Mouse (Mus musculus) small intestine, adult 2 months (tissue): ENCODE measurements around the gene Orm1. TPM values are rescaled to one million over a fixed set of nuclear protein-coding genes. Genes with fewer than 3 reads are reported as not detected.
A peak's percentile ranks its signal among the peaks of the same experiment; 100 is the strongest.

Source experiments
- H3K27ac ChIP-seq: fragments of 200-500 bp; 2 replicates; pipeline ENCODE4 v1.5.1; 2012; ENCODE audit warnings: low read depth, low read length, control low read depth, inconsistent platforms; ENCODE audit not compliant: insufficient read depth
- H3K27me3 ChIP-seq: fragments of 200-500 bp; 2 replicates; pipeline ENCODE4 v1.6.1; 2012; ENCODE audit warnings: mild to moderate bottlenecking, moderate library complexity, low read length, inconsistent platforms; ENCODE audit not compliant: control insufficient read depth, insufficient read depth
- H3K36me3 ChIP-seq: fragments of 200-500 bp; 2 replicates; pipeline ENCODE4 v1.6.1; 2012; ENCODE audit warnings: mild to moderate bottlenecking, low read length, control low read depth, inconsistent platforms; ENCODE audit not compliant: control insufficient read depth, insufficient read depth
- H3K4me1 ChIP-seq: fragments of 200-500 bp; 2 replicates; pipeline ENCODE4 v1.6.1; 2012; ENCODE audit warnings: low read length, inconsistent platforms, mixed read lengths; ENCODE audit not compliant: control insufficient read depth, insufficient read depth, insufficient read length
- H3K4me3 ChIP-seq: fragments of 200-500 bp; 2 replicates; pipeline ENCODE4 v1.5.1; 2012; ENCODE audit warnings: low read depth, mild to moderate bottlenecking, control low read depth, inconsistent platforms, low read length, moderate library complexity
- CTCF ChIP-seq: fragments of 200-500 bp; IDR thresholded peaks from 2 replicates; pipeline ENCODE4 v1.5.1; 2012; ENCODE audit warnings: low read depth, mild to moderate bottlenecking, control low read depth, inconsistent platforms, low read length, moderate library complexity, mixed read lengths; ENCODE audit not compliant: insufficient replicate concordance, insufficient read length; ENCODE audit errors: extremely low read depth
- POLR2A ChIP-seq: fragments of 200-500 bp; IDR thresholded peaks from 2 replicates; pipeline ENCODE4 v1.6.1; 2012; ENCODE audit warnings: low read depth, mild to moderate bottlenecking, control low read depth, inconsistent platforms, low read length, moderate library complexity
- whole genome bisulfite sequencing: fragments of 180-500 bp; shearing (Covaris S2); methylation state at CpG from one replicate; pipeline ENCODE4 v1.1.7; 2018; 5-methylcytosine and 5-hydroxymethylcytosine counted together
- polyA plus RNA-seq: library from polyadenylated mRNA; depleted of rRNA; stranded (reverse); fragments of >200 nt; gene quantifications from 2 replicates; pipeline ENCODE4 v1.2.3, GENCODE M21; 2012

The Orm1 gene
- polyA plus RNA-seq, 1 experiment, result not detected

- H3K36me3 ChIP-seq, result no peaks in the 10 kb centered on the region
- no peak within 1 kb of the TSS for H3K27ac ChIP-seq
- 58% methylated on average over 4 of the region's 4 CpGs for whole genome bisulfite sequencing
- H3K27me3 ChIP-seq, result no peaks in the 10 kb centered on the region
- H3K4me1 ChIP-seq, result no peaks in the 10 kb centered on the region
- TF ChIP-seq CTCF, result no peak
- TF ChIP-seq POLR2A, result no peak
- H3K4me3 ChIP-seq, result no peak within 1 kb of the TSS
These were observed 11.7 kb downstream of the Orm1 start, which contains the start of gene Orm3 for GRCm38 (mm10) chr4:63355877-63356665. TSS of gene Orm3 (plus strand) at chr4:63356162.

DNA sequence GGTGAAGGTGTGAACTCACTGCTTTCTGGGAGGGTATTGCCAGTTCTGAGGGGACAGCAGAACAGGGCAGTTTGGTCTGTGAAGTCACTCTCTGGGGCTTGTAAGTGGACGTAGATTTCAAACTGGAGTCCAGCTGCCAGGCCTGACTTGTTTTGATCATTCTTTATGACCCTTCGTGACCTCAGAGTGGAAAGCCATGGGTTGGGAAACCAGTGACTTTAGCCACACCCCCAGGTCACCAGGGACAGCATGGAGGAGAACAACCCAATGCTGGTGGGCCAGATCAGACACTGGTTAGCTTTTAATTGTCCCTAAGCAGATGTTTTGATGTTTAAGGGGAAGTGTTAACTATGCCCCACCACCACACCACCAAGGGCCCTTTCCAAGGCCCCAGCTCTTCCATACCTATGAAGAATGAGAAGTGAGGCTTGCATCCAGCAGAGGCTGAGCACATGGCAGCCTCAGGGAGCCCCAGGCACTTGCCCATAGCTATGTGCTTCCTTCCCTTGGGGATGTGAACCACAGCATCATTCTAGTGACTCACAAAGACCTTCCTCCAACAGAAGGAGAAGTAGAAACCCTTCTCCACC, 12.7 kb downstream of the Orm1 start:
- Histone ChIP-seq H3K4me1 (no peaks in the 10 kb centered on the region), H3K27me3 (no peaks in the 10 kb centered on the region), H3K27ac (no peak overlapping the region), H3K4me3 (no peak overlapping the region), H3K36me3 (no peaks in the 10 kb centered on the region)
- WGBS, result 70% methylated on average over 2 of the region's 2 CpGs
- no peak for TF ChIP-seq CTCF
- no peak for TF ChIP-seq POLR2A

- Histone ChIP-seq H3K27ac (no peak overlapping the region), H3K4me1 (no peaks in the 10 kb centered on the region), H3K27me3 (no peaks in the 10 kb centered on the region), H3K4me3 (no peak overlapping the region), H3K36me3 (no peaks in the 10 kb centered on the region)
- TF ChIP-seq CTCF, result no peak
- TF ChIP-seq POLR2A, result no peak
- WGBS, result 77% methylated on average over 6 of the region's 6 CpGs
These were observed 15.5 kb downstream of the Orm1 start for GRCm38 (mm10) chr4:63359861-63360260.

DNA sequence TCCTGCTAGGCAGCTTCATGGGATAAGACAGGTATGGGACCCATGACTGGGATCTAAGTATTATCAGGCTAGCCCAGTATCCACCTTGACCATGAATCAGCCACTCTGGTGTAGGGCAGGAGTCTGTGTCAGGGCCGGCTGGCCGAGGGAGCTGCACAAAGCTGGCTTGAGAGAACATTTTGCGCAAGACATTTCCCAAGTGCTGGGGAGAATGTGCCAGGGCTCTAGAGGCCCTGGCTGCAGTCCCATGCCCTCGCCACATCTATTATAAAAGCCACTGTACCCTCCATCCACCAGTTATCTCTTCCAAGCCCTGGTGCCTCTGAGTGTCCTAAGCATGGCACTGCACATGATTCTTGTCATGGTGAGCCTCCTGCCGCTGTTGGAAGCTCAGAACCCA, 17.8 kb downstream of the Orm1 start, which contains the start of gene Orm2:
Gene Orm2, plus strand, starts transcription at position 300 of the 400 bp plus-strand sequence.
- Histone ChIP-seq H3K4me1 (no peaks in the 10 kb centered on the region), H3K4me3 (no peak within 1 kb of the TSS), H3K27ac (no peak within 1 kb of the TSS), H3K36me3 (peaks cover under 1% of the 10 kb centered on the region; the same call in 1 of the 2 replicates), H3K27me3 (no peaks in the 10 kb centered on the region)
- no peak for TF ChIP-seq POLR2A
- TF ChIP-seq CTCF, result no peak
- WGBS, result 72% methylated on average over 5 of the region's 5 CpGs

GRCm38 (mm10) chr4:63368577-63368976, 24.2 kb downstream of the Orm1 start:
- no peak overlapping the region for H3K27ac ChIP-seq
- no peak overlapping the region for H3K4me3 ChIP-seq
- WGBS, result 18% methylated on average over 4 of the region's 4 CpGs
- TF ChIP-seq CTCF (peak; percentile 98), POLR2A (no peak)
- no peaks in the 10 kb centered on the region for H3K27me3 ChIP-seq
- peaks cover 11% of the 10 kb centered on the region; the same call in 1 of the 2 replicates for H3K36me3 ChIP-seq
- no peaks in the 10 kb centered on the region for H3K4me1 ChIP-seq

DNA sequence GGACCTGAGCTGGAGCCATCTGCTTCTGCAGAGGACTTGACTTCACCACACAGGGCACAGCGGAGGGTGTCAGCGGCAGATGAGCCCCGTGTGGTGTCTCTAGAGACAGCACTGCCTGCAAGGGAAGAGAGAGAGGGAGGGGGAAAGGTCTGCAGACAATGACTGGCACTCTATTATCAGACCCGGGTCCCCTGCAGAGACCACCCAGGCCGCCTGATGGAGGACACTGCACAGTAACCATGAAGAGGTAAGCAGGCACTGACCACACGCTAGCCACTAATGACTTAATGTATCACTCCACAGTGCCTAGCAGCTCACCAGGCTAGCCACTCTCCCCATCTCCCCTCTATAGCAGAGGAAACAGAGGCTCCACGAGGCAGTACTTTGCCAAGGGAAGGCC, 26.5 kb downstream of the Orm1 start:
- H3K36me3 ChIP-seq, result peaks cover 12% of the 10 kb centered on the region; the same call in 1 of the 2 replicates
- TF ChIP-seq CTCF, result no peak
- no peak for TF ChIP-seq POLR2A
- no peaks in the 10 kb centered on the region for H3K4me1 ChIP-seq
- no peak overlapping the region for H3K27ac ChIP-seq
- WGBS, result 72% methylated on average over 7 of the region's 7 CpGs
- H3K4me3 ChIP-seq, result no peak overlapping the region
- no peaks in the 10 kb centered on the region for H3K27me3 ChIP-seq

GRCm38 (mm10) chr4:63371890-63372289, 27.5 kb downstream of the Orm1 start:
- Histone ChIP-seq H3K27ac (no peak overlapping the region), H3K4me3 (no peak overlapping the region), H3K4me1 (no peaks in the 10 kb centered on the region), H3K27me3 (no peaks in the 10 kb centered on the region), H3K36me3 (peaks cover 17% of the 10 kb centered on the region; the same call in 1 of the 2 replicates)
- WGBS, result 57% methylated on average over 3 of the region's 3 CpGs
- TF ChIP-seq CTCF (peak; percentile 56; the same call in 1 of the 2 replicates), POLR2A (no peak)
